Mouse (Mus musculus) CH12F3 (cell line): ENCODE results near the gene Tldc1.

ENCODE experiments used
- in situ Hi-C: fragments of 300-500 bp; cut with MboI; formaldehyde crosslinking; loops from 2 replicates; pipeline ENCODE4 v1.14.3; 2020; ENCODE audit warnings: low sequenced_read_pairs

Gene Tldc1

GRCm38 (mm10) chr8:119778263-119778662 lies at the start of gene Tldc1:
Gene Tldc1, minus strand, starts transcription at chr8:119778416.
- in situ Hi-C loops, result no loop called here

- in situ Hi-C loops, result no loop called here
Measured at GRCm38 (mm10) chr8:119827721-119828153, 49.5 kb upstream of the Tldc1 start.

- in situ Hi-C loops, result no loop called here
Measured at GRCm38 (mm10) chr8:119826982-119827381, 48.8 kb upstream of the Tldc1 start.

GRCm38 (mm10) chr8:119825950-119826730 lies 47.9 kb upstream of the Tldc1 start:
- in situ Hi-C loops, result no loop called here

- in situ Hi-C loops, result no loop called here
Measured at GRCm38 (mm10) chr8:119824809-119825273, 46.6 kb upstream of the Tldc1 start.

- in situ Hi-C loops, result no loop called here
Measured at GRCm38 (mm10) chr8:119824100-119824499, 45.9 kb upstream of the Tldc1 start.

- in situ Hi-C loops, result no loop called here
Measured at GRCm38 (mm10) chr8:119823278-119823677, 45.1 kb upstream of the Tldc1 start.

GRCm38 (mm10) chr8:119821691-119822090 lies 43.5 kb upstream of the Tldc1 start:
- in situ Hi-C loops, result no loop called here

GRCm38 (mm10) chr8:119819976-119820375 lies 41.8 kb upstream of the Tldc1 start:
- in situ Hi-C loops, result no loop called here

GRCm38 (mm10) chr8:119819316-119819715 lies 41.1 kb upstream of the Tldc1 start:
- in situ Hi-C loops, result no loop called here

- in situ Hi-C loops, result no loop called here
Measured at GRCm38 (mm10) chr8:119817446-119817845, 39.2 kb upstream of the Tldc1 start.

GRCm38 (mm10) chr8:119816219-119816618 lies 38.0 kb upstream of the Tldc1 start:
- in situ Hi-C loops, result no loop called here

- in situ Hi-C loops, result no loop called here
Measured at GRCm38 (mm10) chr8:119812650-119813431, 34.6 kb upstream of the Tldc1 start.

- in situ Hi-C loops, result no loop called here
Measured at GRCm38 (mm10) chr8:119811925-119812324, 33.7 kb upstream of the Tldc1 start.

GRCm38 (mm10) chr8:119810953-119811499 lies 32.8 kb upstream of the Tldc1 start:
- in situ Hi-C loops, result no loop called here

- in situ Hi-C loops, result no loop called here
Measured at GRCm38 (mm10) chr8:119810127-119810868, 32.1 kb upstream of the Tldc1 start.

GRCm38 (mm10) chr8:119809620-119810019 lies 31.4 kb upstream of the Tldc1 start:
- in situ Hi-C loops, result no loop called here

- in situ Hi-C loops, result no loop called here
Measured at GRCm38 (mm10) chr8:119807687-119808086, 29.5 kb upstream of the Tldc1 start.

- in situ Hi-C loops, result no loop called here
Measured at GRCm38 (mm10) chr8:119806422-119807263, 28.4 kb upstream of the Tldc1 start.

- in situ Hi-C loops, result no loop called here
Measured at GRCm38 (mm10) chr8:119805275-119805674, 27.1 kb upstream of the Tldc1 start.
